Mouse (Mus musculus) embryonic facial prominence, embryonic 13.5 days (tissue): ENCODE measurements at regions not wholly inside any gene's neighbourhood (a gene's known extent, or its start where the extent isn't known, plus 50 kb on each side); places are given as distances from the start of the nearest gene placed in this dataset.
A peak's percentile ranks its signal among the peaks of the same experiment; 100 is the strongest.

Experiments used
- ATAC-seq: fragments of 200-750 bp; cut with Nextera tagmentation; 2 replicates; pipeline ENCODE4 v1.8.0; 2017; ENCODE audit warnings: low read depth; ENCODE audit not compliant: insufficient number of reproducible peaks, insufficient read depth, low FRiP score, low TSS enrichment
- H3K27ac ChIP-seq: fragments of 300-500 bp; sonication (generic); 2 replicates; pipeline ENCODE4 v1.5.1; 2015; ENCODE audit warnings: moderate library complexity, mild to moderate bottlenecking, inconsistent platforms
- H3K27me3 ChIP-seq: fragments of 300-500 bp; sonication (generic); 2 replicates; pipeline ENCODE4 v1.6.1; 2015; ENCODE audit warnings: mild to moderate bottlenecking, inconsistent platforms
- H3K36me3 ChIP-seq: fragments of 300-500 bp; sonication (generic); 2 replicates; pipeline ENCODE4 v1.6.1; 2015; ENCODE audit warnings: mild to moderate bottlenecking, inconsistent platforms
- H3K4me1 ChIP-seq: fragments of 300-500 bp; sonication (generic); 2 replicates; pipeline ENCODE4 v1.6.1; 2015; ENCODE audit warnings: inconsistent platforms
- H3K4me2 ChIP-seq: fragments of 300-500 bp; sonication (generic); 2 replicates; pipeline ENCODE4 v1.6.1; 2015; ENCODE audit warnings: moderate library complexity, mild to moderate bottlenecking, inconsistent platforms
- H3K4me3 ChIP-seq: fragments of 300-500 bp; sonication (generic); 2 replicates; pipeline ENCODE4 v1.5.1; 2015; ENCODE audit warnings: mild to moderate bottlenecking, inconsistent platforms
- H3K9ac ChIP-seq: fragments of 300-500 bp; sonication (generic); 2 replicates; pipeline ENCODE4 v1.6.1; 2015; ENCODE audit warnings: mild to moderate bottlenecking, inconsistent platforms
- H3K9me3 ChIP-seq: fragments of 300-500 bp; sonication (generic); 2 replicates; pipeline ENCODE4 v1.6.1; 2016; ENCODE audit warnings: inconsistent platforms
- WGBS: fragments of 180-500 bp; shearing (Covaris S2); methylation state at CpG from one replicate; pipeline ENCODE4 v1.1.7; 2015; ENCODE audit warnings: mixed read lengths; 5-methylcytosine and 5-hydroxymethylcytosine counted together

DNA sequence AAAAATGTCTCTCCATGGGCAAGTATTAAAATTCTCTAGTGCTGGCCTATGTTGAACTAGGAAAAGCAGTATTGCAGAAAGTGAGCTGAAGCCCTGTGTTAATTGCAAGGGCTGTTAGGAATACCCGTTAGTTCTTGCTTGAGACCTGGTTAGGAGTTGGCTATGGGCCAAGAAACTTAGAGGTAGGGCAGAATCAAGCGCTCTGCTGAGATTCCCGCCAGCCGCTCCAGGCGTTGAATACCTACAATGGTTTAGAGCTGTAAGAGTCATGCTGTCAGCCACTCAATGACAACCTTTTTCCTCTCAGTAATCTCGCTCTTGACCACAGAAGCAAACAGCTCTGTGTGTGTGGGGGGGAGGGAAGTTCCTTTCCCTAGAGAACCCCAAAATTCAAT is 156.8 kb upstream of the Tom1l1 start:
- peaks cover 6% of the 10 kb centered on the region; the same call in 1 of the 2 replicates for H3K9me3 ChIP-seq
- peaks cover 5% of the 10 kb centered on the region for H3K4me1 ChIP-seq
- no peak overlapping the region for H3K9ac ChIP-seq
- peak overlapping the region; percentile 9; the same call in 1 of the 2 replicates for H3K4me2 ChIP-seq
- no peak for ATAC-seq
- 59% methylated on average over 6 of the region's 6 CpGs for WGBS
- H3K27ac ChIP-seq, result 0 out of 2 replicates have a peak overlapping the region, but pooled peaks have one; percentile 22
- no peaks in the 10 kb centered on the region for H3K27me3 ChIP-seq
- H3K36me3 ChIP-seq, result no peaks in the 10 kb centered on the region
- no peak overlapping the region for H3K4me3 ChIP-seq

DNA sequence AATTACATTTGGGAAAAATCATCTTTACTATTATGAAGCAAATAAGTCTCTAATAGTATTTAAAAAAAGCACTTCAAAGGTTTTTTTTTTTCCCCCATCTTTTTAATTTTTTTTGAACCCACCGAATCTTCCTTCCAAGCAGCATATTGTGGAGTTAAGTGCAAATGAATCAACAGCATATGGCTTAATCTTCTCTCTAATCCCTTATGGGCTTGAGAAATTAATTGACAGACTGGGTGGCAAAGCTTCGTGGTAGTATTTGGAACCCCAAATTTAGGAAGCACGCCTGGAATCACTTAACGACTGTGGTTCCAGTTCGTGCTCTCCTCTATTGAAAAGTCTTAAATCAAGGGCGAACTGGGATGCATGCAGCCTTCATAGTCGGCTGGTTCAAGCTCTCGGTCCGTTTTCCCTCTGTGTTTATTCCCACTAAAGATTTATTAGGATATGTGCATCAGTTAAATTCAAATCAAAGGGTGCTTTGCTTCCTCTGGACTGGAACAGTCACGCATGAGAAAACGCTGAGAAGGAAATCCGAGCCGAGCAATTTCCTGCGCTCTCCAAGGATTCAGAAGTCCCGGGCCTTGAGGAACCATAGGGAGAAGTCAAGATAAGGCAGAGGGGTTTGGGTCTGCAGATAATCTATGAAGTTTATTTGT is 156.2 kb upstream of the Tom1l1 start:
- H3K27ac ChIP-seq, result peak overlapping the region; percentile 22; the same call in 1 of the 2 replicates
- no peak overlapping the region for H3K9ac ChIP-seq
- H3K27me3 ChIP-seq, result no peaks in the 10 kb centered on the region
- peaks cover 6% of the 10 kb centered on the region; the same call in 1 of the 2 replicates for H3K9me3 ChIP-seq
- ATAC-seq, result no peak
- WGBS, result 47% methylated on average over 15 of the region's 15 CpGs
- H3K36me3 ChIP-seq, result no peaks in the 10 kb centered on the region
- peak overlapping the region; percentile 9; the same call in 1 of the 2 replicates for H3K4me2 ChIP-seq
- no peak overlapping the region for H3K4me3 ChIP-seq
- peaks cover 5% of the 10 kb centered on the region for H3K4me1 ChIP-seq

DNA sequence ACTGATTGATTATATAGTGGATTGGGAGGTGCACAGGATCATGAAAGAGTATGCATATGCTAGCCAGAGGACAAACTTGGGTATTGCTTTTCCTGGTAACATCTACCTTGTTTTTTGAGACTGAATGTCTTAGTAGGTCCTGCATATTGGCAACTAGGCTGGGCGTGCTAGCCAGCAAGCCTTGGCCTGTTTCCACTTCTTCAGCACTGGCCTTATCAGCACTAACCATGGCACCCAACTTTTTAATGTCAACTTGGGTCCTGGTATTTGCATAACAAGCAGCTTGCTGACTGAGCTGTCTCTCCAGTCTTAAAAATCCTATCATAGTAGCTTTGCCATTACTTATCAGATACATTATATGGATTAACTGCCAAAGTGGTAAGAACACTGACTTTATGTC is 150.0 kb upstream of the Tom1l1 start:
- Histone ChIP-seq H3K4me1 (no peaks in the 10 kb centered on the region), H3K27ac (no peak overlapping the region), H3K27me3 (no peaks in the 10 kb centered on the region), H3K9ac (no peak overlapping the region), H3K4me3 (no peak overlapping the region), H3K36me3 (no peaks in the 10 kb centered on the region), H3K4me2 (no peak overlapping the region), H3K9me3 (peaks cover 5% of the 10 kb centered on the region; the same call in 1 of the 2 replicates)
- WGBS, result 89% methylated on average over 1 of the region's 1 CpGs
- ATAC-seq, result no peak

DNA sequence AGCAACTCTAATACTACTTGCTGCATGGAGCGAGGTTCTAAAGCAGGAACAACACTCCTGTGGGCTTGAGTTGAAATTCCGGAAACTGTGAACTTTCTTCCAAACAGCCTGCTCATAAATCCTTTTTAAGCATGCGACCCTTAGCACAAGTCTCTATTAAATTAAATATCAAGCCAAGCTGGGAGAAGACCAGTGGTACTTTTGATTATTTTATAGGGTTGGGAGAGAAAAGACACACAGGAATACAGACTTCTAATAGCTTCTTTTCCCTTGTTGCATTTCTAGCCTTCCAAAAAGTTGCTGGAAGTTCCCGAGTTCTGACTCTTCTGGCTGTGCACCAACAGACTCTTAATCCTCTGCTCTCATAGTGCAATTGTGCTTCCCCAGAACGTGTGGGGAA is 136.6 kb upstream of the Tom1l1 start:
- no peaks in the 10 kb centered on the region for H3K36me3 ChIP-seq
- ATAC-seq, result no peak
- H3K27me3 ChIP-seq, result no peaks in the 10 kb centered on the region
- H3K9ac ChIP-seq, result no peak overlapping the region
- H3K4me1 ChIP-seq, result no peaks in the 10 kb centered on the region
- WGBS, result 66% methylated on average over 5 of the region's 5 CpGs
- H3K27ac ChIP-seq, result no peak overlapping the region
- no peaks in the 10 kb centered on the region for H3K9me3 ChIP-seq
- H3K4me2 ChIP-seq, result no peak overlapping the region
- no peak overlapping the region for H3K4me3 ChIP-seq

DNA sequence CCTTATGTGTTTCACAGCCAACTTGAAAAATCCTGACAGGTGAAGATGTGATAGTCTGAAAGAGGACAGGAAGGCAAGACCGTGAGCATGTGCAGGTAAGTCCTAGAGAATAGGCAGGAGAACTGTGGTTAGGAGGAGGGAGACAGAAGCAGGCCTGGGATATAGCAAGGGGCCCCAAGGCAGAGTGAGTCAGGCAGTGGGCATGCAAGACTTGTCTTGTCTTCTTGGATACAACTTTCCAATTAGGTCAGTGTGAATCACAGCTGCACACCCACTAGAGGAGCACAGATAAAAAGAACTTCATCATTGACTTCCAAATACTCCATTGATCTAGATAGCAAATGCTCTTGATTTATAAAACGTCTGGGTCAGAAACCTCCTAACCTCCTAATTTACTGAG is 128.6 kb upstream of the Tom1l1 start:
- H3K9ac ChIP-seq, result no peak overlapping the region
- WGBS, result 70% methylated on average over 2 of the region's 2 CpGs
- H3K4me1 ChIP-seq, result no peaks in the 10 kb centered on the region
- no peak overlapping the region for H3K4me2 ChIP-seq
- no peaks in the 10 kb centered on the region for H3K36me3 ChIP-seq
- H3K27ac ChIP-seq, result no peak overlapping the region
- no peaks in the 10 kb centered on the region for H3K9me3 ChIP-seq
- no peak for ATAC-seq
- no peaks in the 10 kb centered on the region for H3K27me3 ChIP-seq
- H3K4me3 ChIP-seq, result no peak overlapping the region

DNA sequence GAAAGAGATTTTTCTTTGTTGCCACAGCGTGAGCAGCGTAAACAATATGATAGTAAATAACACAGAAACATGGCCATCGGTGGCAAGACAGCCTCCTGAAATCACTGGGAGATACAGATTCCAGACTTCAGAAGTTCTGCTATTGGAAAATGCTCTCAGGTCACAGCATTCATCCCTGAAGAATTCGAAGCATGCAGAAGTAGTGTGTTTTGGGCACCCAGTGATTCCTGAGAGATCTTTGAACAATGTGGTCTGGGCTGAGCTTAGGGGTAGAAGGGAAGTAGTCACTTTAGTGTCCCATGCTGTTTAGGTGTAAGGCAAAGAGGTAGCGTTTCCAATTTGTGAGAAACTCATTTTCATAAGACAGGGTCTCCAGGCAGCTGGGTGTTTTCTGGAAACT is 126.3 kb upstream of the Tom1l1 start:
- Histone ChIP-seq H3K4me3 (no peak overlapping the region), H3K4me2 (no peak overlapping the region), H3K4me1 (no peaks in the 10 kb centered on the region), H3K9me3 (no peaks in the 10 kb centered on the region), H3K27ac (no peak overlapping the region), H3K36me3 (no peaks in the 10 kb centered on the region), H3K27me3 (no peaks in the 10 kb centered on the region), H3K9ac (no peak overlapping the region)
- no peak for ATAC-seq
- 76% methylated on average over 5 of the region's 5 CpGs for WGBS

DNA sequence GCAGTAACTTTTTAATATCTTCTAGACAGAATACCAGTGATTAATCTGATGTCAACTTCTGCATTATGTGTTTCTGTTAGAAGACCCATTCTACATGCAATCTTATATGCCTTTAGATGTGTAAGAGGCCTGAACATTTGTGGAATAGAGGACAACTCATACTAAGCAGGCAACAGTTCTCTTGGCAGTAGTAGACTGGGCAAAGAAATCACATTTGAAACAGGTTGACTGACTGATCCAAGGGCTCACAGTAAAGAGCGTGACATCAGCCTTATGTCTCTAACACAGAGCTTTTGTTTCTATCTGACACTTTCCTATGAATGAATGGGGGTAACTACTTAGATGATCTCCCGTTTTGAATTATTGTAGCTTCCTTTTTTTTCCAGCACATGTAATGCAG is 124.8 kb upstream of the Tom1l1 start:
- Histone ChIP-seq H3K9ac (no peak overlapping the region), H3K4me3 (no peak overlapping the region), H3K4me2 (no peak overlapping the region), H3K9me3 (no peaks in the 10 kb centered on the region), H3K36me3 (no peaks in the 10 kb centered on the region), H3K4me1 (peaks cover 4% of the 10 kb centered on the region; the same call in 1 of the 2 replicates), H3K27me3 (no peaks in the 10 kb centered on the region), H3K27ac (no peak overlapping the region)
- no peak for ATAC-seq
- 82% methylated on average over 2 of the region's 2 CpGs for WGBS

DNA sequence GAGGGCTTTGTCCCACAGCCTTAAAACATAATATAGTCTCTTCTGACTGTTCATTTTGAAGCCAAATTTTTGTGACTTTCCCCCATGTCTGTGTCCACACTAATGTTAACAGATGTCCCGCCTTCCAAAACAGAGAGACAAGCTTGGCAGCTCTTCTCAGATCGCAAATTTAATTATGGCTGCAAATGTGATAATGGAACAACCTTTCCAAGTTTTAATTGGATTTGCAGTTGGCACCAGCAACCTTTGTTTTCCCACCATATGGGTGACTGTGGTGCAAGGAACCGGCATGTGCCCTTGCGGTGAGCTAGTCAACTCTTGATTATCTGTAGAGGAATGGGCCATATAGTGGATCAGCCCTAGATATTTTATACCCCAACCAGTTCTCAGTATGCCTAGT is 124.4 kb upstream of the Tom1l1 start:
- Histone ChIP-seq H3K4me2 (no peak overlapping the region), H3K36me3 (no peaks in the 10 kb centered on the region), H3K9ac (no peak overlapping the region), H3K4me3 (no peak overlapping the region), H3K27me3 (no peaks in the 10 kb centered on the region), H3K9me3 (no peaks in the 10 kb centered on the region), H3K4me1 (peaks cover 8% of the 10 kb centered on the region), H3K27ac (no peak overlapping the region)
- no peak for ATAC-seq
- WGBS, result 89% methylated on average over 4 of the region's 4 CpGs

DNA sequence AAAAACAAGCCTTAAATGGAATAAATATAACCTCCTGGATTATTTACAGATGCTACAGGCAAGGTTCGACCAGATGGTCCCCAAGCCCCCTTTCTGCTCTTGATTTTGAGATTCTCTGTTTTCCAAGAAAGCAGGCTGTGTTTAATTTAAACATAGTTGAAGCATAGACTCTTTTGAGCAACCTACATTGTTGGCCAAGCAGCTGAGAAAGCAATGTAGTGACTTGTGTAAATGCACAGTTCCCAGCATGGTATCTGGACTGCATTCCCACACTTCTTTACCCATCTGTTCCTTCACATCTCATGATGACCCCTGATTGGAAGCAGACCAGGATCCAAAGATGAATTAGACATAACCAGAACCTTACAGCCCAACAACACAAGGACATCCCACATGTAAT is 120.3 kb upstream of the Tom1l1 start:
- 28% methylated on average over 1 of the region's 1 CpGs for WGBS

DNA sequence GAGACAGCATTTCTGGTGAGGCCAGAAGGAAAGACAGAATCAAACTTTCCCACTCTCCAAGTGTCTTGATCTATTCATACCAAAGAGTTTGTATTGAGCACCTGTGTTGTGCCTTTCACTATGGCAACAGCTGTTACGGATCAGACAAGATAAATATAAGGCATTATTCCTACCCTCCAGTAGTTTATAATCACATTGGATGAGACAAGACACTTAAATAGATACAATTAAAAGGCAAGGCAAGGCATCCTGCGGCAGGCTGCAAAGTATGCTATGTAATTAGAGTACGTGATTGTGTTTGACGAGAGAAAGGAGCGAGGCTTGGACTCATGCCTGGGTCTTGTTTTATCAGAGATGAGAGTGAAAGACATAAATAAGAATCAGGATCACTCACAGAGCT is 119.2 kb upstream of the Tom1l1 start:
- Histone ChIP-seq H3K36me3 (no peaks in the 10 kb centered on the region), H3K4me2 (no peak overlapping the region), H3K27ac (no peak overlapping the region), H3K9me3 (no peaks in the 10 kb centered on the region), H3K4me3 (no peak overlapping the region), H3K4me1 (peaks cover 12% of the 10 kb centered on the region), H3K27me3 (no peaks in the 10 kb centered on the region), H3K9ac (no peak overlapping the region)
- no peak for ATAC-seq
- 69% methylated on average over 5 of the region's 5 CpGs for WGBS

More for the DNA sequence above, 120.3 kb upstream of the Tom1l1 start:
- Histone ChIP-seq H3K27me3 (no peaks in the 10 kb centered on the region), H3K9ac (no peak overlapping the region), H3K4me1 (peaks cover 12% of the 10 kb centered on the region), H3K9me3 (no peaks in the 10 kb centered on the region), H3K4me3 (no peak overlapping the region), H3K4me2 (no peak overlapping the region), H3K27ac (no peak overlapping the region), H3K36me3 (no peaks in the 10 kb centered on the region)
- ATAC-seq, result no peak

DNA sequence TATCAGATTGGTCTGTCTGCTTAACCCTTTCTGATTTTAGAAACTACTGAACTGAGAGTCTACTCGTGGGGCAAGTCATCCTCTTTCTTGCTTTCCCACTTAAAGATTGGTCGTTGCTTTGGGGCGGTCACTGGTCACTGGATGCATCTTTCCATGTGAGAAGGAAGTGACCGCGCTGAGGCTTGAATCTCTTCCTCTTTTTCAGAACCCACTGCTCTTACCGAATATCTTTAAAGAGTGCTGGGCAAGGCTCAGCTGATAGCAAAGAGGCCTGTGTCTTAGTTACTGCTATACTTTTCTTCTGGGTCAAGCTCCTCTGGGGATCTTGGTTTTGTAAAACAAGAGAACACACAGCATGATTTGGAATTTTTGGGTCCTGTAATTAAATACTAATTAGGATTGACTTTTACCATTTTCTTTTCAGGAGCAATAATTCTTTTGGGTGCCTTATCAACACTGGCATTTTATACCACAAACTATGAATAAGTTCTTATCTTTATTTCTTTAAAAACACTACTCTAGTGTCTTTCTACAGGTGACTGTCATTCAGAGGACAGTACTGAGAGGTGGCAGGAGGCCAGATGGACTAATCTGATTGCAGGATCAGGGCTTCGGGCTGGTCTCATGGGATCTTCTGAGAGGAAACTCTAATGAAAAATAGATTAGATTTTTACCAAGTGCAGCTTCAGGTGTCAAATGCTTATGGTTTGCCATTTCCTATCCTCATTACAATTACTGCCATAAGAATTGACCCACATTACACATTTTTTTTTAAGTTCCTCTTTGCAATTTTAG is 114.6 kb upstream of the Tom1l1 start:
- no peaks in the 10 kb centered on the region for H3K9me3 ChIP-seq
- 81% methylated on average over 7 of the region's 7 CpGs for WGBS

DNA sequence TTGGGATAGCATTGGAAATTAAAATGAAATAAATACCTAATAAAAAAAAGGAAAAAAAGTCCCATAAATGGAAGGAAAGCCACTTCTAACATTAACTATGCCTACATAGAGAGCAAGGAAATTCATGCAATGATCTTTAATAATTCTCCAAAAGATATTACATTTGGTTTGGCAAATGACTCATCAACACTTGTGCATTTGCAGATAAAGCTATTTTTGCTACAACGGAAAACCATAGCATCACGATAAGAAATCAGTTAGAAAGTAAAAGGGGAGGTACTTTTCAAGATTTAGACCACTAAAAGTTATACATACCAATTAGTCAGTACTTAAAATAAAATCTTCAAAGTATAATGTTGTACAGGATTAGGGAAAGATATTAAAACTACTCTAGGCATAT is 109.4 kb upstream of the Tom1l1 start:
- Histone ChIP-seq H3K27me3 (no peaks in the 10 kb centered on the region), H3K4me2 (no peak overlapping the region), H3K4me1 (no peaks in the 10 kb centered on the region), H3K4me3 (no peak overlapping the region), H3K9me3 (no peaks in the 10 kb centered on the region), H3K36me3 (no peaks in the 10 kb centered on the region), H3K27ac (no peak overlapping the region), H3K9ac (no peak overlapping the region)
- 95% methylated on average over 2 of the region's 2 CpGs for WGBS
- no peak for ATAC-seq

More for the DNA sequence above, 114.6 kb upstream of the Tom1l1 start:
- Histone ChIP-seq H3K4me2 (no peak overlapping the region), H3K4me1 (peaks cover 6% of the 10 kb centered on the region), H3K9ac (no peak overlapping the region), H3K27me3 (no peaks in the 10 kb centered on the region), H3K36me3 (no peaks in the 10 kb centered on the region), H3K4me3 (no peak overlapping the region), H3K27ac (no peak overlapping the region)
- ATAC-seq, result no peak
